Mouse (Mus musculus) neural tube, embryonic 15.5 days (tissue): ENCODE measurements at regions not wholly inside any gene's neighbourhood (a gene's known extent, or its start where the extent isn't known, plus 50 kb on each side); places are given as distances from the start of the nearest gene placed in this dataset.

Experiments
- ATAC-seq: fragments of 200-750 bp; cut with Nextera tagmentation; 2 replicates; pipeline ENCODE4 v1.8.0; 2017; ENCODE audit warnings: mild to moderate bottlenecking, moderate TSS enrichment, moderate library complexity; ENCODE audit not compliant: low FRiP score
- H3K27ac ChIP-seq: fragments of 300-500 bp; sonication (generic); replicated peaks from 2 replicates; pipeline ENCODE4 v1.5.1; 2015; ENCODE audit warnings: mild to moderate bottlenecking, inconsistent platforms
- H3K27me3 ChIP-seq: fragments of 300-500 bp; sonication (generic); replicated peaks from 2 replicates; pipeline ENCODE4 v1.6.1; 2015; ENCODE audit warnings: inconsistent platforms
- H3K36me3 ChIP-seq: fragments of 300-500 bp; sonication (generic); 2 replicates; pipeline ENCODE4 v1.6.1; 2015; ENCODE audit warnings: inconsistent platforms
- H3K4me1 ChIP-seq: fragments of 300-500 bp; sonication (generic); 2 replicates; pipeline ENCODE4 v1.6.1; 2015; ENCODE audit warnings: inconsistent platforms
- H3K4me2 ChIP-seq: fragments of 300-500 bp; sonication (generic); 2 replicates; pipeline ENCODE4 v1.6.1; 2015; ENCODE audit warnings: inconsistent platforms, mild to moderate bottlenecking, moderate library complexity
- H3K4me3 ChIP-seq: fragments of 300-500 bp; sonication (generic); replicated peaks from 2 replicates; pipeline ENCODE4 v1.5.1; 2015; ENCODE audit warnings: mild to moderate bottlenecking, inconsistent platforms
- H3K9ac ChIP-seq: fragments of 300-500 bp; sonication (generic); replicated peaks from 2 replicates; pipeline ENCODE4 v1.6.1; 2015; ENCODE audit warnings: mild to moderate bottlenecking, inconsistent platforms
- H3K9me3 ChIP-seq: fragments of 300-500 bp; sonication (generic); replicated peaks from 2 replicates; pipeline ENCODE4 v1.6.1; 2016; ENCODE audit warnings: inconsistent platforms
- WGBS: fragments of 180-500 bp; shearing (Covaris S2); methylation state at CpG from one replicate; pipeline ENCODE4 v1.1.7; 2015; ENCODE audit warnings: mixed read lengths; 5-methylcytosine and 5-hydroxymethylcytosine counted together

DNA sequence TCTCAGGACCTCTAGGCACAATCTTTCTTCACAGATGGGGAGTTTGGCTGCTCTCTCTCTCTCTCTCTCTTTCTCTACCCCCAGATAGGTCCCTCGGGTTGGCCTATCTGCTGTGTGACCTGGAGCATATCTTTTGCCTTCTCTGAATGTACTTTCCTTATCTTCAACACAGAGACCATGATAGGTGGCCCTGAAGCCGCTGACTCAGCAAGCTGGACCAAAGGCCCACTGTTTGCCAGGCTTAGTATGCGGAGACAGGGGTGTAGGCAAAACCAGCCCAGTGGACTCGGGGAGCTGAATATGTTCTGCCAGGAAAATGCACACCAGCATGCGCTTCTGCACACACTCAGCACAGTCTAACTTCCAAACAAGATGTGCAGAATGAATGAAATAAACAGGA, 150.7 kb upstream of the Rybp start:
- Histone ChIP-seq H3K9ac (no peak overlapping the region), H3K4me1 (peaks cover 26% of the 10 kb centered on the region), H3K27me3 (peaks cover 19% of the 10 kb centered on the region; the same call in 1 of the 2 replicates), H3K36me3 (no peaks in the 10 kb centered on the region), H3K4me3 (no peak overlapping the region), H3K27ac (no peak overlapping the region), H3K4me2 (peak overlapping the region; percentile 62), H3K9me3 (no peaks in the 10 kb centered on the region)
- WGBS: 52% methylated on average over 5 of the region's 5 CpGs
- ATAC-seq: no peak

DNA sequence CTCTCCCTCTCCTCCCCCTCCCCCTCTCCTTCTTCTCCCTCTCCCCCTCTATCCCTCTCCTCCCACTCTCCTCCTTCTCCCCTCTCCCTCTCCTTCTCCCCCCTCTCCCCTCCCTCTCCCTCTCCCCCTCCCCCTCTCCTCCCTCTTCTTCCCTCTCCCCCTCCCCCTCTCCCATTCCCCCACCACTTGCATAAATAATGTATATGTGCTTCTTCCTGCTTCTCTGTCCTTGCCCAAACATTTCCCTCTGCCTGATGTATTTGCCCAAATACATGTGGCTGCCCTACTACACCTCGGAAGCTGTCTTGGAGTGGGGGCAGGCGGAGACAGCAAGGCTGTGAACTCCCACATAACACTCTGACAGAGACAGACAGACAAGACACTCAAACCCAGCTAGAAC, 149.2 kb upstream of the Rybp start:
- H3K4me2 ChIP-seq: no peak overlapping the region
- no peak overlapping the region for H3K9ac ChIP-seq
- H3K4me1 ChIP-seq: peaks cover 30% of the 10 kb centered on the region
- WGBS: 84% methylated on average over 2 of the region's 2 CpGs
- H3K9me3 ChIP-seq: no peaks in the 10 kb centered on the region
- no peak overlapping the region for H3K27ac ChIP-seq
- peaks cover 20% of the 10 kb centered on the region; the same call in 1 of the 2 replicates for H3K27me3 ChIP-seq
- no peak overlapping the region for H3K4me3 ChIP-seq
- H3K36me3 ChIP-seq: no peaks in the 10 kb centered on the region
- ATAC-seq: no peak

DNA sequence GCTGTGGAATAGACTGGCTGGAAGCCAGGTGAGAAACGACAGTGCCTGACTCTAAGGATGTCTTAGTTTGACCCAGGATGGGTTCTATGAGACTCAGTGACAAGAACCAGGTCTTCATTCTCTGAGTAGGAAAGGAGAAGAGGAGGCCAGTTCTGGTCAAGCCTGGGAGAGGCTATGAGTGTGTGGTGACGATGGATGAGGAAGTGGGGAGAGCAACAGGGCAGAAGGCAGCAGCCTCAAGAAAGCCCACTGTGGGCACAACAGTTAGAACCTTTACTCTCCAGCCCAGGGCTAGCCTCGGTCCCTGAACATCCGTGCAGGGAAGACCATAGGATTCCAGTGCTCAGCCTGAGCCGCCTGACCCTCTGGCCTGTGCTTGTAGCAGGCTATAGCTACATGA, 147.9 kb upstream of the Rybp start:
- H3K4me2 ChIP-seq: no peak overlapping the region
- no peak overlapping the region for H3K9ac ChIP-seq
- H3K27me3 ChIP-seq: peaks cover 14% of the 10 kb centered on the region; the same call in 1 of the 2 replicates
- H3K9me3 ChIP-seq: no peaks in the 10 kb centered on the region
- WGBS: 64% methylated on average over 5 of the region's 5 CpGs
- no peak overlapping the region for H3K4me3 ChIP-seq
- H3K4me1 ChIP-seq: peaks cover 30% of the 10 kb centered on the region
- H3K27ac ChIP-seq: no peak overlapping the region
- ATAC-seq: no peak
- no peaks in the 10 kb centered on the region for H3K36me3 ChIP-seq

DNA sequence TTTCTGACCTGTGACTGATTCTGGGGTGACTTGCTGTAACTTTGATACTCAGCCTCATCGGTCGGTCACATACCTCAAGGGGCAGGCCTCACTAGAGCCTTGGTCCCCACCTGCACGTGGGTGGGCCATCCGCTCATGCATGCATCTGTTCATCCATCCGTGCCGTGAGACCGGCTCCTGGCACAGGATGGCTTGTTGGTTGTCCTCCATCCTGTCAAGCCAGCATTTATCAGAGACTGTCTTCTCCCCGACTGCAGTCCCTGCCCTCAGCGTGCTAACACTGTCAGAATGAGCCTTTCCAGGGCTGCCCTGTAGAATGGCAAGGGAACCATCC, 146.2 kb upstream of the Rybp start:
- no peak for ATAC-seq
- no peak overlapping the region for H3K9ac ChIP-seq
- peaks cover 18% of the 10 kb centered on the region for H3K4me1 ChIP-seq

DNA sequence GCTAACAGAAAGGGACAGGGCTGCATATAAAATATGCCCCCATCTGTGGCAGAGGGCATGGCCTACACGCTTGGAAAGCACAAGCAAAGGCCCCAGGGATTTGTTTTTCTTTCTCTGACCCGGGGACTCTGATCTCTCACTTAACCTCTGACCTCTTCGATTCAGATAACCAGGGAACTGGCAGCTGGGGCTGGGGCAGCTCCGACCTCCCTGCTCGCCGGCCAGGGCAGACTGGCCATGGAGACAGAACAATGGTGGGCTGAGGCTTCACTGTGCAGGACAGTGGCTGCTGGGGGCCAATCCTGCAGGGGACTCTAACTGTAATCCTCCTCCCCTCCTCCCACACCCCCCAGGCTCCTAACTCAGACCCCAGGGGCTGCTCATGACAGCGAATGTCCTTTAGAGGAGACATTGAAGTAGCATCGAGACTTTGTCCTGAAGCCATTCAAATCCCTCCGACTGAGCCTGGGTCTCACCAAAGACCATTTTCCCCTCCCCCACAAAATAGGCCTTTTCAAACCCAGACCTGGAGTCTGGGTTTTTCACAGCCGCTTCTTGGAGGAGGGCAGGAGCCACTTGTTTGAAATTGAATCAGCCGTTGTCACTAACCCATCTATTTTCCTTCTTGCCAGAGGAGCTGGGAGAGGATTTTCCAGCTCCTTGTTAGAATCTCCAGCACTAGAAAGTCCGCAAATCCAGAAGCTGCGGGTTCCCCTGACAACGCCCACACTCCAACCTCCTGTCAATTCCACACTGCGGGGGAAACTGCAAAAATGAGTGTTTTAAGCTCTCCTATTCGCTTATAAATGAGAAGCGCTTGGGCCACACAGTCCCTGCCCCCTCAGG, 145.6 kb upstream of the Rybp start:
- H3K9ac ChIP-seq: no peak overlapping the region
- peak; percentile 38; the same call in 1 of the 2 replicates for ATAC-seq
- WGBS: 17% methylated on average over 17 of the region's 17 CpGs

More for the DNA sequence above, 146.2 kb upstream of the Rybp start:
- Histone ChIP-seq H3K36me3 (no peaks in the 10 kb centered on the region), H3K4me3 (no peak overlapping the region), H3K27me3 (peaks cover 20% of the 10 kb centered on the region), H3K27ac (no peak overlapping the region), H3K4me2 (no peak overlapping the region), H3K9me3 (no peaks in the 10 kb centered on the region)
- WGBS: 23% methylated on average over 9 of the region's 9 CpGs

DNA sequence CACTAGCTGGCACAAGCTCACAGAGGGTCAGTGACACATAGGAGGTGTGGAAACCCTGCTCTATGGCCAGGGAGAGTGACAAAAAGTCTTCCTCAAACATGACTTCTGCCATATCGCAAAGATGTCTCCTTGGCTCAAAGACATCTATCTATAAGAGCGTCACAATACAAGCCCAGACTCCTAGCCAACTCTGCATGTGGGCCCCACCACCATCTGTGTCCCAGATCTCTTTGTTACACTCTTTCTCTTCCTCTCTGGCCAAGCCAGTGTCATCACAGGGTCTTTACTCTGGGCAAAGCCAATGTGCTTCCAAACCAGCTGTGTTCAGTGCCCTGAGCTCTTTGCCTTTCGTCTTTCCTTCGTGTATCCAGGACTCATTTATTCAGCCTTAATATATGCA, 143.0 kb upstream of the Rybp start:
- ATAC-seq: no peak
- H3K4me1 ChIP-seq: peaks cover 12% of the 10 kb centered on the region
- H3K27me3 ChIP-seq: peaks cover 9% of the 10 kb centered on the region
- no peak overlapping the region for H3K27ac ChIP-seq
- H3K4me3 ChIP-seq: no peak overlapping the region
- no peaks in the 10 kb centered on the region for H3K36me3 ChIP-seq
- no peak overlapping the region for H3K9ac ChIP-seq
- no peaks in the 10 kb centered on the region for H3K9me3 ChIP-seq
- 66% methylated on average over 4 of the region's 4 CpGs for WGBS
- H3K4me2 ChIP-seq: no peak overlapping the region

More for the DNA sequence above, 145.6 kb upstream of the Rybp start:
- Histone ChIP-seq H3K9me3 (no peaks in the 10 kb centered on the region), H3K4me1 (peaks cover 12% of the 10 kb centered on the region), H3K4me3 (no peak overlapping the region), H3K27me3 (peaks cover 20% of the 10 kb centered on the region), H3K27ac (no peak overlapping the region), H3K4me2 (no peak overlapping the region), H3K36me3 (no peaks in the 10 kb centered on the region)

DNA sequence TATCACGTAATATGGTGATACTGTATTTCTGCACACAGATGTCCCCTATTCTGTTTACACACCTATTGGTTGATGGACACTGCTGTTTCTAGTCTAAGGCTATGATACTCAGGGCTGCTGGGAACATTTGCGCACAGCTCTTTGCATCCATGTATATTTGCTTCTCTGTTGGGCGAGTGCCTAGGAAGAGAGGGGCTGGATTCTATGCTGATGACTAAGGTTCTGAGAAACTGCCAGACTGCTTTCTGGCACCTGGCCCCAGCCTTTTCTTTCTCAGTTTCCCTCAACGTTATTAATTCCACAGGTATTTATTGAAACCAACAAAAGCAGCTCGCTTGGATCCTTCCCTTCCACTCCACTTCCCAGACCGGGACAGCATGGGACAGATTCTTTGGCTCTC, 142.2 kb upstream of the Rybp start:
- Histone ChIP-seq H3K36me3 (no peaks in the 10 kb centered on the region), H3K9ac (no peak overlapping the region), H3K4me1 (peaks cover 12% of the 10 kb centered on the region), H3K4me2 (no peak overlapping the region), H3K9me3 (no peaks in the 10 kb centered on the region), H3K27ac (no peak overlapping the region), H3K4me3 (no peak overlapping the region), H3K27me3 (peaks cover 9% of the 10 kb centered on the region)
- 78% methylated on average over 6 of the region's 6 CpGs for WGBS
- no peak for ATAC-seq

DNA sequence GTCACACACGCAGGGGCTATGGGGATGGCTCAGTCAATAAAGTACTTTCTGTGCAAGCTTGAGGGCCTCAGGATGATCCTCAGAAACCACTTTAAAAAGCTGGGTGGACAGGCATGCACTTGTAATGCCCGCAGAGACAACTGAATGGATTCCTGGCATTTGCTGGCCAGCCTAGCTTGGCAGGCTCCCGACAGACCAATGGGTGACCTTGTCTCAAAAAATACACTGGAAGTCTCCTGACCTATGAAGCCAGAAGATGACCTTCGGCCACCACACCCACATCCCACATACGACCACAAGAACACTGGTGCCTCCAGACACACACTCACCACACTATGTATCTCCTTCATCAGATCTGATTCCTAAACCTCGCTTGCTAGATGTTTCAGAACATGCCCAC, 141.5 kb upstream of the Rybp start:
- Histone ChIP-seq H3K36me3 (no peaks in the 10 kb centered on the region), H3K4me1 (peaks cover 13% of the 10 kb centered on the region), H3K27me3 (peaks cover 10% of the 10 kb centered on the region), H3K27ac (no peak overlapping the region), H3K9me3 (no peaks in the 10 kb centered on the region), H3K4me3 (no peak overlapping the region), H3K4me2 (no peak overlapping the region), H3K9ac (no peak overlapping the region)
- ATAC-seq: no peak
- 94% methylated on average over 6 of the region's 6 CpGs for WGBS

DNA sequence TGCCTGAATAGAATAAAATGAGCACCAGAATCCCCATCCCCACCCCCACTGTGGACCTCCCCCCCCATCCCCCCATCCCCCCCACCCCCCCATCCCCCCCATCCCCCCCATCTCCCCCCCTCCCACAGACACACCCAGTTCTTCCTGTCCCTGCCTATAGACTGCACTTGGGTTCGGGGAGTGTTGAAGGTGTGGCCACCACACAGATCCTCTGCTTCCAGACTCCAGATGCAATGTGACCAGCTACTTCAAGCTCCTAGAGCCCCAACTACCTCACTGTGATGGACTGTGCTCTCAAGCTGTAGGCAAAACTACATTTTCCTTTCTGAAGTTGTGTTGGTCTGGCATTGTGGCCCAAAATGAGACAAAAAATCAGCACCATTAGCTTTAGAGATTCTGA, 138.3 kb upstream of the Rybp start:
- H3K9me3 ChIP-seq: no peaks in the 10 kb centered on the region
- H3K4me3 ChIP-seq: no peak overlapping the region
- H3K4me1 ChIP-seq: peaks cover 16% of the 10 kb centered on the region
- no peak overlapping the region for H3K27ac ChIP-seq
- no peak for ATAC-seq
- H3K27me3 ChIP-seq: peaks cover 13% of the 10 kb centered on the region
- no peaks in the 10 kb centered on the region for H3K36me3 ChIP-seq
- H3K4me2 ChIP-seq: no peak overlapping the region
- 50% methylated on average over 1 of the region's 1 CpGs for WGBS
- H3K9ac ChIP-seq: no peak overlapping the region

DNA sequence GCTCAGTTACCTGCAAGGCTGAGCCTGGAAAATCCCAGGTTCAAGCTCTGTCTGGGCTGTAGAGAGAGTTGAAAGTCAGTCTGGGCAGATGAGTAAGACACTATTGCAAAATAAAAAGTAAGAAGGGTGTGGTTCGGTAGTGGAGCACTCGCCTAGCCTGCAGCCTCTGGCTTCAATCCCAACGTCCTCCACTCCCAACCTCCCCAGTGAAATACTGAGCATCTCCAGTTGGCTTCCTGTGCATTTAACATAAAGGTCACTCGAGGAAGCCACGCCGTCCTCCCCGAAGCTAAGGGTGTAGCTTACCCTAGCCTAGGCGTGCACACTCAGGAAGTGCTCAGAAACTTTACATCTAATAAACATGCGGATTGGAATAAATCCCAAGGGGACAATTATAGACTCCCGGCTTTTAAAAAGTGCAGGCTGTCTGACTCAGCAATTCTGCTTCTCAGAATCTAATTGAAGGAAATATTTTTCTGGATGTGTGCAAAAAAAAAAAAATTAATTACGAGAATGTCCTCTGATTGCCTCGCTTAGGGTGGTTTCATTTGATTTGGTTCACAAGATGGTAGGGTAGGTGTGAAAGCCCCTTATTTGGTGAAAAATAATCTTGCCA, 137.6 kb upstream of the Rybp start:
- H3K27me3 ChIP-seq: peaks cover 10% of the 10 kb centered on the region
- H3K36me3 ChIP-seq: no peaks in the 10 kb centered on the region
- no peak overlapping the region for H3K4me2 ChIP-seq
- WGBS: 63% methylated on average over 12 of the region's 12 CpGs
- peaks cover 17% of the 10 kb centered on the region for H3K4me1 ChIP-seq
- ATAC-seq: no peak
- H3K9ac ChIP-seq: no peak overlapping the region
- H3K4me3 ChIP-seq: no peak overlapping the region
- H3K9me3 ChIP-seq: no peaks in the 10 kb centered on the region
- no peak overlapping the region for H3K27ac ChIP-seq

DNA sequence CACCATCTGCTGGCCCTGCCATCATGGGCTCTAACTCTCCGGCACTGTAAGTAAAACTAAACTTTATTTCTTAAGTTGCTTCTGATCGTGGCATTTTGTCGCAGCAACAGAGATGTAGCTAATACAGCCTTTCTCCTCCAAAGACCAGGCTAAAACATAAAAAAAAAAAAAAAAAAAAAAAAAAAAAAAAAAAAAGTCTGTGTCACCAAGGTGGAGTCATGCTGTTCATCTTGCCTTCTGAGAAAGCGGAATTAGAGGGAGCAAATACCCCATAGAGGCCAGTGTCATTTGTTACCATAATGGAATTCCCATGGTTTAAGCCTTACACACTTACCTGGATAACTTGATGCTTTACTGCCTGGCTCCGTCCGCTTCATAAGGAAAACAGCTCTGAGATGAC, 136.9 kb upstream of the Rybp start:
- H3K9me3 ChIP-seq: no peaks in the 10 kb centered on the region
- 94% methylated on average over 6 of the region's 6 CpGs for WGBS
- no peak for ATAC-seq
- no peak overlapping the region for H3K4me3 ChIP-seq
- H3K27me3 ChIP-seq: peaks cover 8% of the 10 kb centered on the region
- H3K4me2 ChIP-seq: no peak overlapping the region
- H3K4me1 ChIP-seq: peaks cover 17% of the 10 kb centered on the region
- no peaks in the 10 kb centered on the region for H3K36me3 ChIP-seq
- no peak overlapping the region for H3K27ac ChIP-seq
- H3K9ac ChIP-seq: no peak overlapping the region

DNA sequence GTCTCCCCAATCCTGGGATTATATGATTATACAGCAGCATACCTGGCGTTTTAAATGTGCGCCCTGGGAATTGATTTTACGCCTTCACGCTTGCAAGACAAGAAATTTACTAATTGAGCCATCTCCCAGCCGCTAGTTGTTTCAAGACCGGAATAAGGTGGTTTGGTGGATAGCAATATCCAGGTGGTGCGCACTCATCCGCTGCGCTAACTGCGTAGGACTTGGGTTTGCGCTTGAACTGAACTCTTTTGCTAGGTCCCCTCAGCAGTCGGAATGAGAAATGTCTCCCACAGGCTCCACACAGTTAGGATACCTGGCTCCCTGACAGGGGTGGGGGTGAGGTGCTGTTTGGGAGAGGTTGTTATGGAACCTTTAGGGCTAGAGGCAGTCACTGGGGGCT, 136.4 kb upstream of the Rybp start:
- no peak for ATAC-seq
- no peak overlapping the region for H3K9ac ChIP-seq
- peaks cover 7% of the 10 kb centered on the region; the same call in 1 of the 2 replicates for H3K27me3 ChIP-seq
- no peak overlapping the region for H3K4me2 ChIP-seq
- no peaks in the 10 kb centered on the region for H3K36me3 ChIP-seq
- H3K4me3 ChIP-seq: no peak overlapping the region
- WGBS: 87% methylated on average over 12 of the region's 12 CpGs
- no peak overlapping the region for H3K27ac ChIP-seq
- no peaks in the 10 kb centered on the region for H3K9me3 ChIP-seq
- H3K4me1 ChIP-seq: peaks cover 17% of the 10 kb centered on the region
